Mouse (Mus musculus) mesoderm, embryonic 11.5 days (tissue): Measurements from ENCODE around the gene Gimap9.

Experiments
- DNase-seq: peaks from one replicate; pipeline ENCODE4 v3.0.0-alpha.2; 2012; ENCODE audit warnings: low read depth, low spot score

The Gimap9 gene

DNA sequence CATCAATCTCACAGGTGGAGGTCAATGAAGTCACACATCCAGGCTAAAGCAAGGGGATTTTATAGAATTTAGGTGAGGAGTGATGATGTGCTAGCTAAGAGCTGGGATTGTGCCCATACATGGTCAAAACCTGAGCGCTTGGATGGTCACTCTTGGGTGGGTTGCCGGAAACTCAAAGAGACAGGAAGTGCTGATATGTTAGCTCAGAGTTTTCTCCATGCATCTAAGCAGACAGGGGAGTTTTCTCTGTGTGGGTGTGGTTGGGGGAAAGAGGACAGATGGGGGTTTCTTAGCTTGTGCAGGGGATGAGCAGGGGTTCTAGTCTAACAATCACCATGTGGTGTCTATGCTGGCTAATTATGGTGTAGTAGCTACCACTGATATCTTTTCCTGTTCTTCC lies 13.4 kb downstream of the Gimap9 start:
- no peak for DNase-seq

- DNase-seq: no peak
Measured at GRCm38 (mm10) chr6:48692962-48693361, 17.0 kb downstream of the Gimap9 start.

DNA sequence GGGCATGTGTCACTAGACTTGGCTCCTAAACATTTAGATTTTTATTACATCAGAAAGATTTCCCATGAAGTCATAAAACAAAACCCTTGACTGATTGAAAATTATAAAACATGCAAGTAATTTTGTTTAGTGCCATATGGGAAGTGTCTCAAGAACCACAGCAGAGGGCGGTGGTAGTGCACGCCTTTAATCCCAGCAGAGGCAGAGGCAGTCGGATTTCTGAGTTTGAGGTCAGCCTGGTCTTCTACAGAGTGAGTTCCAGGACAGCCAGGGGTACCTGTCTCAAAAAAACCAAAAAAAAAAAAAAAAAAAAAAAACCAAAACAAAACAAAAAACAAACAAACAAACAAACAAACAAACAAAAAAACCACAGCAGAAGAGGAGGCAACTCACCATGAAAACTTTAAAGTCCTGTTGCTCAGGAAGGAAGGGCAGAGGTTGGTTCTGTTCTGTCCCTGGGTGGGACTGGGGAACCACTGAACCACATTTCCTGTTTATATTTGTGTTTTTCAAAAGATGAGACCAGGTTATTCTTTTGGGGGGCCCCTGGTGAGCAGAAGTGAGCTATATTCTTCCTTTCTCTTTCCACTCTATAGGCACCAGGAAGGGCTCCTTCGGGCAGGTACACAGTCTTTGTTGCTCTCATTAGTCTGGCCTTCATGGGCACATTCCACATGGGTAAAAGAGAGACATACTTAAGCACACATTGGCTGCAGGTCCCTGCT lies 21.1 kb downstream of the Gimap9 start:
- DNase-seq: no peak

GRCm38 (mm10) chr6:48697555-48697930 lies 21.6 kb downstream of the Gimap9 start:
- DNase-seq: no peak

- DNase-seq: no peak
Measured at GRCm38 (mm10) chr6:48698066-48698856, 22.3 kb downstream of the Gimap9 start.

DNA sequence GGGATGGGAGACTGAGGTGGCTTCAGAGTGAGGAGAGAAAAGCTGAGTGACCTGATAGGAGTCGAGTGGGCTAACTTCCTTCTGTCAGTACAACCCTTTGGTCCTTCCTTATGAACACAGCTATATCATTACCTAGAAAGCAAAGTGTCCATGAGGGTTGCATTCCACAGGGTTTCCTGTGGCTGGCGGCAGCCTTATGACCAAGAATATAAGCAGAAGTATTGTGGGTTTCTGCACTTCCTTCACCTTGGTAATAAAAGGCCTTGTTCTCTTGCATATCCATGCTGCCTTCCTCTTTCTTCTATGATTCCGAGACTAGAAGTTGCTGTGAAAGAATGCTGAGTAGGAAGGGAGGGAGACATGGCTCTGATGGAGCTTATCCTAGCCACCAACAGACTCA lies 23.0 kb downstream of the Gimap9 start:
- DNase-seq: no peak

- peak; percentile 27 for DNase-seq
Measured at GRCm38 (mm10) chr6:48700251-48701075, 24.5 kb downstream of the Gimap9 start.

GRCm38 (mm10) chr6:48702146-48702545 lies 26.2 kb downstream of the Gimap9 start:
- no peak for DNase-seq

GRCm38 (mm10) chr6:48702601-48703000 lies 26.7 kb downstream of the Gimap9 start:
- DNase-seq: no peak

- no peak for DNase-seq
Measured at GRCm38 (mm10) chr6:48704146-48704545, 28.2 kb downstream of the Gimap9 start.

DNA sequence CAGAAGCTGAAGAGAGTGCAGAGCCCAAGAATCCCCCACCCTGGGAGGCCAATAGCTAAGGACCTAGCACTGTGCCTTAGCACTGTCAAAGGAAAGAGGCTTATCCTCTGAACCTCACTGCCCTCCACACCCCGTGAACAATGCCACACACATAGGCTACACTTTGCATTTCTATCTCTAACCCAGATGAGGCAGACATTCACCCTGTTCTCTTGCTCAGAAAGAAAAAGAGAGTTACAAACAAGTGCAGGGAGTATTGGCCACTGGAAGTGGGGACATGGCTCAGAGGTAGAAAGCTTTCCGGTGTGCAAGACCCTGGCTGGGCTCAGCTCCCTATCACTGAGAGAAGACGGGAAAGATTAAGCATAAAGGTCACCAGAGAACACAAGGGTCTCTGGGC lies 30.2 kb downstream of the Gimap9 start:
- DNase-seq: no peak

DNA sequence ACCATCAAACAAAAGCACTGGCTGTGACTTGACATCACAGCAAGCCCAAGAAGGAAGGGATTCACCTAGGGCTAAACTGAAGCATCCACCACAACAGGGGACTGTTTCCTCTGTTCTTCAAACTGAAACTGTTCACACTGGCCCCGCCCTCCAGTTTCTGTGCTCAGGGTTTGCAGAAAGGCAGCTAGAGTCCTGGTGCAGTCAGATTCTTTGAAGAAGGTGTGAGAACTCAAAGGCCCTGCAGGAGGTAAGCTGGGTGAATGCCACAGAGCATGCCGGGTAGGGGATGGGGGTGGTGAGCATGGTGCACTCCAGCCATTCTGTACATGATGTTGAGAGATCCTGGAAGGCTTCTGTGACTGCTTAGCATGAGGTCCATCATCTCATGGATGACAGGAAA lies 42.5 kb downstream of the Gimap9 start, which contains the start of the genes Gm28053 and Gimap7:
TSS of gene Gm28053 (plus strand) at position 153 of the 400 bp plus-strand sequence.
TSS of gene Gimap7 (plus strand) at position 167 of the 400 bp plus-strand sequence.
- DNase-seq: no peak

DNA sequence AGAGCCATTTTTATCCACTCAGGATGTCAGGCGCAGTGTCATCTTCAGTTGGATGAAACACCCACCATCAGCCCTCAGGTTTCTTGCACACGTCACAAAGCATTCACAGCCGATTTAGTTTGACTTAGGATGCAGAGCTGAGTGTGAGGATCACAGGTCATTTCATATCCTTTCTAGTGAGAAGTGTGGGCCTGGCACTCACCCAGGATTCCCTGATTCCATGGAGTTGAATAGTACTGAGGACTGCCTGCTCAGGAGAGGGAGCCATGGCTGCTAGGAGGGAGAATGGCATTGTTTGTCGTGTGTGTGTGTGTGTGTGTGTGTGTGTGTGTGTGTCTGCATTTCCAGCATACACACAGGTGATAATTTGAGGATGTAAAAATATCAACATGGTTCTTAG lies 44.4 kb downstream of the Gimap9 start:
- no peak for DNase-seq

DNA sequence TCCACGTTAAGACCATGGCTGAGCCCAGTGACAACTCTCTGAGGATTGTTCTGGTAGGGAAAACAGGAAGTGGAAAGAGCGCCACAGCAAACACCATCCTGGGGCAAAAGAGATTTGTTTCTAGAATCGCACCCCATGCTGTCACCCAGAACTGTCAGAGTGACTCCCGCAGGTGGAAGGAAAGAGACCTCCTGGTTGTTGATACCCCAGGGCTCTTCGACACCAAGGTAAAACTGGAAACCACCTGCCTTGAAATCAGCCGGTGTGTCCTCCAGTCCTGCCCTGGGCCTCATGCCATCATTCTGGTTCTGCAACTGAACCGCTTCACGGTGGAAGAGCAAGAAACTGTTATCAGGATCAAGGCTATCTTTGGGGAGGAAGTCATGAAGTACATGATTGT lies 47.5 kb downstream of the Gimap9 start:
- DNase-seq: no peak

DNA sequence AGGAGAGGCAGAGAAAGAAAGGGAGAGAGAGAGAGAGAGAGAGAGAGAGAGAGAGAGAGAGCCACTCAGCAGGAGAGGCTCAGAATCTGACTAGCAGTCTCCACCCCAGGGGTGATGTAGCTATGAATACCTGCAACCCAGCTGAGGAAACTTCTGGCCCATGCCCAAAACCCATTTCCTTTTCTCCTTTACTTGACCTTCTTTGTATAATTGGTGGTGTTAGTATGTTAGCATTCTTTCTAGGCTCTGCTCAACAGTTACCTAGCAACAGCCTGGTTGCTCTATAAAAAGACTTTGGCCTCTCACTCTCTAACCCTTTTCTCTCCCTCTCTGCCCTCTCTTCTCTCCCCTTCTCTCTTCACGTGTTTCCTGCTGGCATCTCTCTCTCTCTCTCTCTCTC lies 49.5 kb downstream of the Gimap9 start:
- DNase-seq: no peak

- DNase-seq: no peak
Measured at GRCm38 (mm10) chr6:48727761-48728160, 51.8 kb downstream of the Gimap9 start.
